Mouse (Mus musculus): ENCODE data around the gene Ascl2. TPM values are rescaled to one million over a fixed set of nuclear protein-coding genes. Genes with fewer than 3 reads are reported as not detected.

Ascl2 gene
- 0.42 and 1.1 TPM in 2 replicates for polyA plus RNA-seq (2016; fragmentation: Nextera tagmentation; extraction: Ambion mirVana)

- under 1% methylated on average over 50 of the region's 51 CpGs for WGBS
- peaks cover 85% of the 10 kb centered on the region for H3K27me3 ChIP-seq
- no peaks in the 10 kb centered on the region for H3K9me3 ChIP-seq
- ATAC-seq (ENCODE audit: insufficient number of reproducible peaks, insufficient read depth, low FRiP score, low TSS enrichment, low read depth) = peak; percentile 43; the same call in 1 of the 2 replicates
- H3K27ac ChIP-seq = no peak within 1 kb of the TSS
- peak within 1 kb of the TSS; percentile 50 for H3K4me3 ChIP-seq (replicated peaks)
- no peaks in the 10 kb centered on the region for H3K36me3 ChIP-seq
- peaks cover 26% of the 10 kb centered on the region for H3K4me1 ChIP-seq (replicated peaks)
- H3K4me2 ChIP-seq = peak within 1 kb of the TSS; percentile 96
- peak within 1 kb of the TSS; percentile 55 for H3K9ac ChIP-seq (replicated peaks)
Observed at GRCm38 (mm10) chr7:142968809-142969511, at the start of gene Ascl2. TSS of gene Ascl2 (minus strand) at chr7:142969264.

GRCm38 (mm10) chr7:143017181-143017580 lies 48.1 kb upstream of the Ascl2 start:
- Histone ChIP-seq H3K27me3 (no peaks in the 10 kb centered on the region), H3K27ac (no peak overlapping the region)
- WGBS = 79% methylated on average over 4 of the region's 4 CpGs

GRCm38 (mm10) chr7:143016424-143017142 lies 47.5 kb upstream of the Ascl2 start:
- Histone ChIP-seq H3K4me1 (replicated peaks) (peaks cover 24% of the 10 kb centered on the region), H3K27me3 (no peaks in the 10 kb centered on the region), H3K9me3 (no peaks in the 10 kb centered on the region), H3K9ac (replicated peaks) (no peak overlapping the region), H3K36me3 (no peaks in the 10 kb centered on the region), H3K4me2 (no peak overlapping the region), H3K27ac (no peak overlapping the region), H3K4me3 (replicated peaks) (no peak overlapping the region)
- ATAC-seq (ENCODE audit: insufficient number of reproducible peaks, insufficient read depth, low FRiP score, low TSS enrichment, low read depth) = no peak
- WGBS = 62% methylated on average over 9 of the region's 9 CpGs

More at GRCm38 (mm10) chr7:143017181-143017580, 48.1 kb upstream of the Ascl2 start:
- no peaks in the 10 kb centered on the region for H3K9me3 ChIP-seq
- H3K9ac ChIP-seq (replicated peaks) = no peak overlapping the region
- ATAC-seq (ENCODE audit: insufficient number of reproducible peaks, insufficient read depth, low FRiP score, low TSS enrichment, low read depth) = no peak
- no peak overlapping the region for H3K4me3 ChIP-seq (replicated peaks)
- H3K36me3 ChIP-seq = no peaks in the 10 kb centered on the region
- no peak overlapping the region for H3K4me2 ChIP-seq
- peaks cover 23% of the 10 kb centered on the region for H3K4me1 ChIP-seq (replicated peaks)

- Histone ChIP-seq H3K4me1 (replicated peaks) (peaks cover 27% of the 10 kb centered on the region), H3K27me3 (no peaks in the 10 kb centered on the region), H3K9me3 (no peaks in the 10 kb centered on the region), H3K4me2 (no peak overlapping the region), H3K27ac (no peak overlapping the region), H3K9ac (replicated peaks) (no peak overlapping the region), H3K36me3 (no peaks in the 10 kb centered on the region), H3K4me3 (replicated peaks) (no peak overlapping the region)
- 21% methylated on average over 1 of the region's 1 CpGs for WGBS
- no peak for ATAC-seq (ENCODE audit: insufficient number of reproducible peaks, insufficient read depth, low FRiP score, low TSS enrichment, low read depth)
Observed at GRCm38 (mm10) chr7:143015755-143016423, 46.8 kb upstream of the Ascl2 start.

- Histone ChIP-seq H3K27ac (no peak overlapping the region), H3K4me3 (replicated peaks) (no peak overlapping the region), H3K9me3 (no peaks in the 10 kb centered on the region), H3K36me3 (no peaks in the 10 kb centered on the region), H3K4me2 (no peak overlapping the region), H3K27me3 (no peaks in the 10 kb centered on the region), H3K9ac (replicated peaks) (no peak overlapping the region), H3K4me1 (replicated peaks) (peaks cover 34% of the 10 kb centered on the region)
- ATAC-seq (ENCODE audit: insufficient number of reproducible peaks, insufficient read depth, low FRiP score, low TSS enrichment, low read depth) = no peak
- 80% methylated on average over 7 of the region's 7 CpGs for WGBS
Observed at GRCm38 (mm10) chr7:143014862-143015659, 46.0 kb upstream of the Ascl2 start.

GRCm38 (mm10) chr7:143013420-143014178 lies 44.5 kb upstream of the Ascl2 start:
- H3K27me3 ChIP-seq = no peaks in the 10 kb centered on the region
- WGBS = 76% methylated on average over 8 of the region's 8 CpGs
- H3K36me3 ChIP-seq = no peaks in the 10 kb centered on the region
- no peak overlapping the region for H3K9ac ChIP-seq (replicated peaks)
- H3K4me3 ChIP-seq (replicated peaks) = no peak overlapping the region
- H3K4me2 ChIP-seq = no peak overlapping the region
- H3K27ac ChIP-seq = no peak overlapping the region; the same call in 1 of the 2 replicates
- no peak for ATAC-seq (ENCODE audit: insufficient number of reproducible peaks, insufficient read depth, low FRiP score, low TSS enrichment, low read depth)
- peaks cover 46% of the 10 kb centered on the region for H3K4me1 ChIP-seq (replicated peaks)
- no peaks in the 10 kb centered on the region for H3K9me3 ChIP-seq

GRCm38 (mm10) chr7:143012230-143012875 lies 43.3 kb upstream of the Ascl2 start:
- no peak for ATAC-seq (ENCODE audit: insufficient number of reproducible peaks, insufficient read depth, low FRiP score, low TSS enrichment, low read depth)
- Histone ChIP-seq H3K36me3 (no peaks in the 10 kb centered on the region), H3K4me3 (replicated peaks) (no peak overlapping the region), H3K4me2 (no peak overlapping the region), H3K9ac (replicated peaks) (no peak overlapping the region), H3K9me3 (no peaks in the 10 kb centered on the region), H3K27ac (no peak overlapping the region), H3K4me1 (replicated peaks) (peaks cover 58% of the 10 kb centered on the region), H3K27me3 (no peaks in the 10 kb centered on the region)
- 85% methylated on average over 5 of the region's 5 CpGs for WGBS

- Histone ChIP-seq H3K9ac (replicated peaks) (no peak overlapping the region), H3K9me3 (no peaks in the 10 kb centered on the region), H3K36me3 (no peaks in the 10 kb centered on the region), H3K4me2 (no peak overlapping the region), H3K27me3 (no peaks in the 10 kb centered on the region), H3K4me3 (replicated peaks) (no peak overlapping the region), H3K4me1 (replicated peaks) (peaks cover 58% of the 10 kb centered on the region), H3K27ac (peak overlapping the region; percentile 97; the same call in 1 of the 2 replicates)
- WGBS = 75% methylated on average over 1 of the region's 1 CpGs
- ATAC-seq (ENCODE audit: insufficient number of reproducible peaks, insufficient read depth, low FRiP score, low TSS enrichment, low read depth) = no peak
Observed at GRCm38 (mm10) chr7:143011226-143011625, 42.2 kb upstream of the Ascl2 start.

- Histone ChIP-seq H3K9me3 (no peaks in the 10 kb centered on the region), H3K27ac (peak overlapping the region; percentile 97), H3K4me2 (peak overlapping the region; percentile 50), H3K36me3 (no peaks in the 10 kb centered on the region), H3K4me1 (replicated peaks) (peaks cover 55% of the 10 kb centered on the region), H3K4me3 (replicated peaks) (no peak overlapping the region), H3K9ac (replicated peaks) (no peak overlapping the region), H3K27me3 (no peaks in the 10 kb centered on the region)
- 86% methylated on average over 4 of the region's 4 CpGs for WGBS
- ATAC-seq (ENCODE audit: insufficient number of reproducible peaks, insufficient read depth, low FRiP score, low TSS enrichment, low read depth) = no peak
Observed at GRCm38 (mm10) chr7:143009996-143010395, 40.9 kb upstream of the Ascl2 start.
